Mouse (Mus musculus) layer of hippocampus, adult 8-10 months (tissue): ENCODE measurements around the gene Pou6f1. TPM values are rescaled to one million over a fixed set of nuclear protein-coding genes. Genes with fewer than 3 reads are reported as not detected.
"Not testable (repeated sequence)": the region's sequence is repeated elsewhere in the genome, so short reads cannot be mapped to it uniquely, and the experiment has no call there.

Experiments
- DNase-seq, 2 experiments: peaks; one replicate each; pipeline ENCODE4 v3.0.0; 2022; ENCODE audit warnings: low spot score in 2 of 2
- total RNA-seq, 4 experiments: library from RNA; stranded (reverse); gene quantifications; 2 replicates each; pipeline ENCODE4 v1.2.4; 2022

Pou6f1 gene
- total RNA-seq, 4 experiments from 2014 or later: 99.4 to 115 (median 109) TPM

GRCm38 (mm10) chr15:100577972-100578371 is 21.8 kb downstream of the Pou6f1 start:
- no peak for DNase-seq

DNA sequence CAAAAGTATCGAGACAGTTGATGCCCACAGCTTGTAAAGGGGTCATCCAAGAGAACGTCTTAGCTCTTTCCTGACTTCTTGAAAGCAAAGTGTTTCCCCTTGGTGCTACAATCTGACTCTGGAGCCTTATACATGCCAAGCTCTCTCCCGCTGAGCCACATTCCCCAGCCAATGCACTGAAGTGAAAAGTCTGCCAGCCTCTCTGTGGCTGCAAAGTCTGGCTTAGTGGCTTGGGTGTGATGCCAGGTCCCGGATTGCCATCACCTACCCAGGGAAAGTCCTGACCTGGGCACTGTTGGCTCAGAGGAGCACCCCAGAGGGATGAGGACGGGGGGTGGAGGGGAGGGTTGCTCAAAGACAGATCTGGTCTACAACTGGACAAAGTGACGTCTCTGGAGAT is 23.0 kb downstream of the Pou6f1 start:
- DNase-seq: no peak

- no peak for DNase-seq
Observed at GRCm38 (mm10) chr15:100576392-100576791, 23.4 kb downstream of the Pou6f1 start.

DNA sequence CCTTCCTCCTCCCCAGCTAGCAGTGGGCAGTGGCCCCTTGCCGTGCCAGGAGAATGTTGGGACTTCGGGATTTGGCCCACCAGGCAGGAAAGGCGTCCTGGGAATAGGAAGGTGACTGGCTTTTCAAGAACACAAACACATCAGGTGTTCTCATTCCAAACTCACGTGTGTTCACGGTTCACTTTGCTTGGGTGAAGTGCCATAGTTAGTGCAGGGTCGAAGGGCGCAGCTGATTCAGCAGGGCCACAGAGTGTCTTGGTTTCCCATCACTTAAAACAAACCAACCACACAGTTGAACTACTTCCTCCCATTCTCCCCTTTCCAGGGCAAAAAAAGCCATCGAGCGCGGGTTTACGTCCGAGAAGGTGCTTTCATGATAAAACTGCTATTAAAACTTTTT is 24.4 kb downstream of the Pou6f1 start:
- DNase-seq: no peak

- no peak for DNase-seq
Observed at GRCm38 (mm10) chr15:100574378-100574777, 25.4 kb downstream of the Pou6f1 start.

DNA sequence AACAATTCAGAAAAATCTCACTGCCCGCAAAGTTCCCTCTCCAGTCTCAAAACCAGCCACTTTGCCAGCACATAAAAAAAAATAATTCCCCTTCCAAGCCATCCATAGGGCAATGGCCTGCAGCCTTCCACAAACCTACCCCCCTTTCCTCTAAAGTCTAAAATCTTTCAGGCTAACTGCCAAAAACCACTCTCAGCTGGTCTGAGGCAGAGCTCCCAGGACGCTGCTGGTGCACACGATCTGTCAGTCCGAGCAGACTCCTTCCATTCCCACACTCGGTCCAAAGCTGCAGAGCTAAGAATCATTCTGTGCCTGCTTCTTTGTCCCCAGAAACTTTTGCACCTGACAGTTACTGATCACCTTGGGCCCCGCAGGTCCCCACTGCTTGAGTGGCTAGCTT is 25.8 kb downstream of the Pou6f1 start:
- DNase-seq: no peak

DNA sequence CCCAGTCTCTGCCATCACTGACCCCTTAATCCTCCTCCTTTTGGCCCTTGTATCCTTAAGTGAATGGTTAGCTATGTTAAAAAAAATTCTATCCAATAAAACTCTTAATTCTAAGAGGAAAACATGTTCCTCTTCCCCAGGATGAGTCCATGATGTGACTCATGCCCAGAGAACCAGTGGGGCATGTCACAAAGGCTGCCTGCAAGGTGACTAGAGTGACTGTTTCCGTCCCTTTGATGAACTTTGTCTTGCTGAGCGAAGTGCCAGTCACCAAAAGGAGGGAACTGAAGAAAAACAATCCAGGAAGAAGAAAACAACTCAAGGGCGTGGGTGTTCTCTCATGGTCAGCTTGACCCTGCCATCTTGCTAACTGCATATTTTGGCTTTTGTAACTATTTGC is 30.5 kb downstream of the Pou6f1 start:
- no peak for DNase-seq

GRCm38 (mm10) chr15:100566531-100566930 is 33.3 kb downstream of the Pou6f1 start:
- no peak for DNase-seq

- DNase-seq: no peak
Observed at GRCm38 (mm10) chr15:100557705-100558433, 41.9 kb downstream of the Pou6f1 start.

GRCm38 (mm10) chr15:100556378-100556777 is 43.4 kb downstream of the Pou6f1 start:
- no peak for DNase-seq

- no peak for DNase-seq
Observed at GRCm38 (mm10) chr15:100555965-100556364, 43.8 kb downstream of the Pou6f1 start.

GRCm38 (mm10) chr15:100551326-100552307 is 48.2 kb downstream of the Pou6f1 start, which contains the start of gene Tfcp2:
TSS of gene Tfcp2 (minus strand) at chr15:100552008.
- peak; percentile 99 for DNase-seq

DNA sequence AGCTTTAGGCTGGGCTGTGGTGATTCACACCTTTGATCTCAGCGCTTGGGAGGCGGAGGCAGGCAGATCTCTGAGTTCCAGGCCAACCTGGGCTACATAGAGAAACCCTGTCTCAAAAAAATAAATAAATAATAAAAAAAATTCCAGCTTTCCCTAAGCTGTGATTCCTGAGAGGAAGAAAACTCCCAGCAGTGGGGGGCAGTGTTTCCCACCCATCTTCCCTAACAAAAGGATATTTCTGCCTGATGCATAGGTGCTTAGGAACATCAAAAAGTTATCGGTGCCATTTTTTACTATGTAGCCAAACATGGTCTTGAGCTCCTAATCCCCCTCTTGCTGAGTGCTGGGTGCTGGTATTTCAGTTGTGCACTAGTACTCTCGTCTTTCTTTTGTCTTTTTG is 49.5 kb downstream of the Pou6f1 start:
- no peak for DNase-seq

DNA sequence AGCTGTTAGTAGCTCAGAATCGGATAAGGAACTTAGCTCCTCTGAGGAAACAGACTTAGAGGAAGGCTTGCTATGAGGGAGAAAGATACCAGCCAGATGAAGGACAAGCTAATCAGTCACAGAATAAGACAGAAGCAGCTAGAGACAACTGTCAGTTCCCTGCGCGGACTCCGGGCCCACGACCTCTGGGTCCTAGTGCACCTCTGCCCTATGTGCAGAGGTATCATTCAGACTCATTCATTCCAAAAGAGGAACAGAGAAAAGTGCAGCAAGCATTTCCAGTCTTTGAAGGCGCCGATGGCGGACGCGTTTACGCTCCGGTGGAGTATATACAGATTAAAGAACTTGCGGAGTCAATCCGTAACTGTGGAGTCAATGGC is 56.1 kb downstream of the Pou6f1 start:
- not testable (repeated sequence) for DNase-seq

- not testable (repeated sequence) for DNase-seq
Observed at GRCm38 (mm10) chr15:100542876-100543650, 56.7 kb downstream of the Pou6f1 start.

DNA sequence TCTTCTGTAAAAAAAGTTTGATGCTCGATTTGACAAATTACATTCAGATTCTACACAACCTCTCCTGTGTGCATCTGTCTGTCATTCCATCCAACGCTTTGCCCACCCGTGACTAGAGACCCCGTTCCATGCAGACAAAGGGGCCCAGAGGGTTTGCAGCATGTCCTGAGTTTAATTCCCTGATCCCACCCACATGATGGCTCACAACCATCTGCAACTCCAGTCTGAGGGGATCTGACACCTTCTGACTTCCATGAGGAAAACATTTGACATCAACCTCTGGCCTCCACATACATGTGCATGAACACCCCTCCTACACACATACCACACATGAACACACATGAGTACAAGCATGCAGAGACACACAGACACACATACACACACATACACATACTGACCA is 58.4 kb downstream of the Pou6f1 start:
- no peak for DNase-seq

DNA sequence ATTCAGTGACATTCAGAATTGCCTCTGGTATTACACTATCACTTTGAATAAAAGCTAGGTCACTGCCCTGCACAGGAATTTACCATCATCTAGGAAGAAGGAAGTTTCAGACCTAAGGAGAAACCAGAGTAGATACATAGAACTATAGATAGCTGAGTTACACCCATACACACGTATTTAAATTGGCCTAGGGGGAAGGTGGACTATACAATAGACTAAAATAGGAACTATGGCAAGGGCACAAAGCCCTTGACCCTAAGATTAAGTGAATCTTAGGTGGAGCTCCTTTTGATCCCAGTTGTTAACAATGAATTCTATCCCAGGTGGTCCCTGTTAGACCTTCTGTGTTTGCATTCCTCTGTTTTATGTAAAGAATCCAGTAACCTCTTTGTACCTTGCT is 58.8 kb downstream of the Pou6f1 start:
- not testable (repeated sequence) for DNase-seq

DNA sequence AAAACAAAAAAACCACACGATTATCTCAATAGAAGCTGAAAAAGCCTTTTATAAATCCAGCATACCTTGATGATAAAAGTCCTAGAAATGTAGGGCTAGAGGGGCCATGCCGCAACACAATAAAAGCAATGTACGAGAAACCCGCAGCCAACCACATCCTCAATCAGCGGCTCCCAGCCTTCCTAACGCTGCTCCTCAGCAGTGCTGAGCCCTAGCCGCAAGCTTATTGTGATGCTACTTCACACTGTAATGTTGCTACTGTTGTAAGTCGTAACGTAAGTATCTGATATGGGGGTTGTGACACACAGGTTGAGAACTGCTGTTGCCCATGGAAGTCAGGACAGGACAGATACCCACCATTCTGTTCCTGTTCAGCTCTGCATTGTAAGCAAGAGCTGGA is 60.4 kb downstream of the Pou6f1 start:
- DNase-seq: no peak

- no peak for DNase-seq
Observed at GRCm38 (mm10) chr15:100537913-100538312, 61.9 kb downstream of the Pou6f1 start.

DNA sequence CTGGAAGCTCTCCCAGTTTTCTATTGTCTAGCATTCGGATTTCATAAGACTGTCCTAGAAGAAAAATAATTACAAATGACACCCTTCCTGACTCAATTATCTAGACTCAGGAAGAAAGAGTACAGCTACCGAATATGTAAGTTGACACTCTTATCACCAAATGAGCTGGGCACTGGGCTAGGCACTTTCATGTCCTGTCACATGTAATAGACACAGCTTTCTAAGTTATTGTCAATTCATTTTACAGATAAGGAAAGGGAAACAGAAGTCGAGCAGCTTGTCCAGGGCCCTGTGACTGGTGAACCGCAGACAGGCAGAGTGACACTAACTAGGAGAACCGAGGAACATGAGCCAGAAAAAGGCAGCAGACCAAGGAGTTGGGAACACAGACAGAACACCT is 71.9 kb downstream of the Pou6f1 start:
- no peak for DNase-seq

- no peak for DNase-seq
Observed at GRCm38 (mm10) chr15:100525405-100525804, 74.4 kb downstream of the Pou6f1 start.
